Mouse (Mus musculus): Measurements from ENCODE around the gene Grhl1.

GRCm38 (mm10) chr12:24644125-24644571, 72.1 kb downstream of the Grhl1 start:
- TF ChIP-seq CTCF (IDR thresholded peaks at IDR 0.05; ENCODE audit: extremely low read depth, insufficient read depth, low read length) = no peak
- no peak for TF ChIP-seq POLR2A (IDR thresholded peaks at IDR 0.05; ENCODE audit: extremely low read depth, insufficient read depth, low read length)
